Mouse (Mus musculus) adipocyte (in vitro differentiated cells): ENCODE results near the gene Gm16485.

Source experiments
- DNase-seq: peaks from one replicate; pipeline ENCODE4 v3.0.0-alpha.2; 2016; ENCODE audit warnings: low spot score

Gene Gm16485

DNA sequence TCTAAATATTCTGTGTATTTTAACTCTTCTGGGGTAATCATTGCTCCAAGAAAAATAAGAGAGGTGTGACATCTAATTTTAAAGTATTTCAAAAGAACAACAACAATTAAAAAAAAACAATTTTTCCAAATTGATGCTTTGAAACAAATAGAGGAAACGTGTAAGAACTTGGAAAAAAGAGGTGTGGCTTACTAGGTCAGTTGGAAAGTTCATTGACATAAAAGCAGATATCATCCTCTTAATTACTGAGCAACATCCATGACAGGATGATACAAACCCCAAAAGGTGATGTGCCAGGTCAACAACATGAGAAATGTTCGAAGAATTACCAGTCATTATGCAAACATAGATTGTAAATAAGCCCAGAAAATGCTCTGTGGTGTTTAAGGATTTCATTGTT lies at the start of gene Gm16485:
TSS of gene Gm16485 (plus strand) at position 301 of the 400 bp plus-strand sequence.
- no peak for DNase-seq

- DNase-seq: no peak
These were observed 44.0 kb upstream of the Gm16485 start for GRCm38 (mm10) chr9:8927561-8927960.

DNA sequence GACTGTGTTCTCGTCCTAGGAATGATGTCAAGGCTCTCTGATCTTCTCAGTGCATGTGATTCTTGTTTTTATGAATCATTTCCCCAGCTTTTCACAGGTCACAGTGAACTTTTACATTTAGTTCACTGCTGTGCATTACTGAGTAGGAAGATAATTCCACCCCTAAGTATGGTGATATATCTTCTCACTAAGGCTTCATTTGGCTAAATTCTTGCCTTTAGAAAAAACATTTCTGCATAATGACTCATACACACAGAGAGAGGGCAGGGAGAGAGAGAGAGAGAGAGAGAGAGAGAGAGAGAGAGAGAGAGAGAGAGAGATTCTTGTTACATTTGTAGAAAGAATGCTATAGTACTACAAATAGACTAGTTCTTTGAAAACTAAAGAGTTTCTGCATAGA lies 33.8 kb upstream of the Gm16485 start:
- no peak for DNase-seq

DNA sequence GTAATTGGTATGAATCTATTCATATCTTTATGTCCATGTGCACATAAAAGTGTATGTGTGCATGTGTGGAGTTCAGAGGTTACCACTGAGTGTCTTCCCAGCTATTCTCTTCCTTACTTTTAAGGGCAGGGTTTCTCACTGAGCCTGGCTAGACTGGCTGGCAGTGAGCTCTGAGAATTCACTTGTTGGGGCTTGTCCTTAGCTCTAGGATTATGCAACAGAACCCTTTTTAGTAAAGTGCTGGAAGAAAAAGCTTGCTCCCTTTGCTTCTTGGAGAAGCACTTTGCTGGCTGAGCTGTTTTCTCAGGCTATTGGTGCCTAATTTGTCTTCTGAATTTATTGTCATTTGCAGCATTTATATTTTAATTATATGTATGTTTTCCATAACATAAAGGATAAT lies 18.3 kb upstream of the Gm16485 start:
- DNase-seq: no peak

GRCm38 (mm10) chr9:8964512-8965133 lies 7.0 kb upstream of the Gm16485 start:
- peak; percentile 18 for DNase-seq

- DNase-seq: peak; percentile 14
These were observed 1.4 kb upstream of the Gm16485 start for GRCm38 (mm10) chr9:8970240-8970639.

- DNase-seq: no peak
These were observed 6.2 kb downstream of the Gm16485 start for GRCm38 (mm10) chr9:8977775-8978174.

GRCm38 (mm10) chr9:8982315-8982714 lies 10.7 kb downstream of the Gm16485 start:
- no peak for DNase-seq

- DNase-seq: no peak
These were observed 24.9 kb downstream of the Gm16485 start for GRCm38 (mm10) chr9:8996494-8996893.

DNA sequence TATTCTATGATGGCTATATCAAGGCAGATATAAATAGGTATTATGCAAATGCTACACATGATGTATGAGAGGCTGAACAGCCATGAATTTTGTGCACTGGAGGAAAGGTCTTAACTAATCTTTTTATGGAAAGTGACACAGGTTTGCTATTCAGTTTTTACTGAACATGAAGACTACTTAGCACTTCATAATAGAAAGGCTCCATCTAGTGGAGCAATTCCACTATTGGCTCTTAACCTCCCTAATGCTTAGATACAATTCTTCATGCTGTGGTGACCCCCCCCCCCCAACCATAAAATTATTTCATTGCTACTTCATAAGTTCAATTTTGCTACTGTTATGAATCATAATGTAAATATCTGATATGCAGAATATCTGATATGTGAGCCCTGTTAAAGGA lies 29.6 kb downstream of the Gm16485 start:
- DNase-seq: peak; percentile 32

- DNase-seq: no peak
These were observed 43.5 kb downstream of the Gm16485 start for GRCm38 (mm10) chr9:9015108-9015507.
